Mouse (Mus musculus): ENCODE data around the gene Gnptg.
"Not testable (repeated sequence)": the region's sequence is repeated elsewhere in the genome, so short reads cannot be mapped to it uniquely, and the experiment has no call there.

Gnptg gene

GRCm38 (mm10) chr17:25243131-25243780 lies 3.3 kb upstream of the Gnptg start:
- no peak for DNase-seq (ENCODE audit: low spot score)

GRCm38 (mm10) chr17:25235635-25236034 lies 4.3 kb downstream of the Gnptg start:
- DNase-seq (ENCODE audit: low spot score) = no peak

- DNase-seq (ENCODE audit: low spot score) = not testable (repeated sequence)
Observed at GRCm38 (mm10) chr17:25231621-25232020, 8.3 kb downstream of the Gnptg start.

- no peak for DNase-seq (ENCODE audit: low spot score)
Observed at GRCm38 (mm10) chr17:25230700-25231099, 9.2 kb downstream of the Gnptg start.

GRCm38 (mm10) chr17:25230014-25230655 lies 9.8 kb downstream of the Gnptg start:
- not testable (repeated sequence) for DNase-seq (ENCODE audit: low spot score)

GRCm38 (mm10) chr17:25227991-25228390 lies 11.9 kb downstream of the Gnptg start:
- no peak for DNase-seq (ENCODE audit: low spot score)

GRCm38 (mm10) chr17:25225659-25226058 lies 14.3 kb downstream of the Gnptg start:
- DNase-seq (ENCODE audit: low spot score) = no peak

GRCm38 (mm10) chr17:25224586-25225222 lies 15.2 kb downstream of the Gnptg start:
- no peak for DNase-seq (ENCODE audit: low spot score)

- no peak for DNase-seq (ENCODE audit: low spot score)
Observed at GRCm38 (mm10) chr17:25222951-25223601, 16.8 kb downstream of the Gnptg start.

GRCm38 (mm10) chr17:25222504-25222940 lies 17.4 kb downstream of the Gnptg start:
- not testable (repeated sequence) for DNase-seq (ENCODE audit: low spot score)

- peak; percentile 66 for DNase-seq (ENCODE audit: low spot score)
Observed at GRCm38 (mm10) chr17:25221821-25222503, 18.0 kb downstream of the Gnptg start.

- no peak for DNase-seq (ENCODE audit: low spot score)
Observed at GRCm38 (mm10) chr17:25220746-25221145, 19.2 kb downstream of the Gnptg start.

- DNase-seq (ENCODE audit: low spot score) = no peak
Observed at GRCm38 (mm10) chr17:25219492-25220295, 20.2 kb downstream of the Gnptg start.

GRCm38 (mm10) chr17:25218967-25219366 lies 21.0 kb downstream of the Gnptg start:
- DNase-seq (ENCODE audit: low spot score) = no peak

GRCm38 (mm10) chr17:25215431-25215830 lies 24.5 kb downstream of the Gnptg start:
- no peak for DNase-seq (ENCODE audit: low spot score)

- DNase-seq (ENCODE audit: low spot score) = no peak
Observed at GRCm38 (mm10) chr17:25211705-25212104, 28.2 kb downstream of the Gnptg start.

- DNase-seq (ENCODE audit: low spot score) = no peak
Observed at GRCm38 (mm10) chr17:25210680-25211466, 29.1 kb downstream of the Gnptg start.

- no peak for DNase-seq (ENCODE audit: low spot score)
Observed at GRCm38 (mm10) chr17:25210006-25210405, 29.9 kb downstream of the Gnptg start.

GRCm38 (mm10) chr17:25202401-25202800 lies 37.5 kb downstream of the Gnptg start:
- no peak for DNase-seq (ENCODE audit: low spot score)

- DNase-seq (ENCODE audit: low spot score) = no peak
Observed at GRCm38 (mm10) chr17:25189091-25189490, 50.8 kb downstream of the Gnptg start.
